Comparison of ENCODE assay signal across 22 mouse cellular contexts in genomic region chr5:52611315-52611895, GRCm38 (mm10). TPM values are rescaled to one million over a fixed set of nuclear protein-coding genes. Genes with fewer than 3 reads are reported as not detected.
DNase-seq lines count a peak whose midpoint lies in the region; ATAC-seq and TF ChIP-seq lines count a peak whose summit lies in the region.
"Had no signal": no experiment of that assay in that cellular context is flagged by ENCODE, and none has a peak within 500 bp of the region (broad histone marks: within the 10 kb centered on the region; RNA-seq: fewer than 3 reads in every experiment).

No protein-coding gene starts in this region.

- no peak for TF ChIP-seq CTCF in forebrain, postnatal 0 days (IDR thresholded peaks at IDR 0.05; ENCODE audit: low read depth)
- no peak for TF ChIP-seq CTCF in liver, adult 2 months (IDR thresholded peaks at IDR 0.05; ENCODE audit: low read depth, low read length)

- peak; percentile 57 for ATAC-seq in forebrain, postnatal 0 days
- ATAC-seq in forebrain, embryonic 16.5 days: no peak
- ATAC-seq in neural tube, embryonic 15.5 days (ENCODE audit: low FRiP score): no peak
- ATAC-seq: forebrain, embryonic 13.5 days; hindbrain, embryonic 16.5 days; intestine, embryonic 16.5 days; midbrain, embryonic 16.5 days had no signal

- H3K4me1 ChIP-seq in forebrain, postnatal 0 days (ENCODE audit: insufficient read depth): 0 out of 2 replicates have a peak, but pooled peaks cover 5% of the 10 kb centered on the region
- H3K4me1 ChIP-seq in forebrain, embryonic 16.5 days (replicated peaks; ENCODE audit: control insufficient read depth, insufficient read depth, low read length): peaks cover 4% of the 10 kb centered on the region
- H3K4me1 ChIP-seq in liver, adult 2 months (ENCODE audit: control insufficient read depth, insufficient read depth, low read length): peaks cover 11% of the 10 kb centered on the region
- peaks cover 15% of the 10 kb centered on the region for H3K4me1 ChIP-seq in neural tube, embryonic 15.5 days
- H3K4me1 ChIP-seq: forebrain, embryonic 13.5 days had no signal

- no peak overlapping the region for H3K9ac ChIP-seq in forebrain, postnatal 0 days
- no peak overlapping the region for H3K9ac ChIP-seq in forebrain, embryonic 16.5 days (replicated peaks; ENCODE audit: low read depth, low read length)
- H3K9ac ChIP-seq in liver, adult 2 months (ENCODE audit: low read depth, low read length): no peak overlapping the region
- no peak overlapping the region for H3K9ac ChIP-seq in neural tube, embryonic 15.5 days (replicated peaks)
- H3K9ac ChIP-seq: forebrain, embryonic 13.5 days; liver, embryonic 13.5 days; lung, embryonic 15.5 days had no signal

- no peaks in the 10 kb centered on the region for H3K36me3 ChIP-seq in forebrain, postnatal 0 days (ENCODE audit: insufficient read depth)
- no peaks in the 10 kb centered on the region for H3K36me3 ChIP-seq in forebrain, embryonic 16.5 days (ENCODE audit: control insufficient read depth, insufficient read depth)
- H3K36me3 ChIP-seq in liver, adult 2 months (ENCODE audit: control insufficient read depth, insufficient read depth, low read length): no peaks in the 10 kb centered on the region
- H3K36me3 ChIP-seq in neural tube, embryonic 15.5 days: no peaks in the 10 kb centered on the region
- H3K36me3 ChIP-seq: liver, embryonic 13.5 days; lung, embryonic 15.5 days had no signal

- 71% methylated on average over 10 of the region's 10 CpGs for WGBS in forebrain, postnatal 0 days
- WGBS in forebrain, embryonic 16.5 days: 75% methylated on average over 10 of the region's 10 CpGs
- WGBS in liver, adult 2 months: 25% methylated on average over 10 of the region's 10 CpGs
- 73% methylated on average over 10 of the region's 10 CpGs for WGBS in neural tube, embryonic 15.5 days

- no peak for DNase-seq in forebrain, postnatal 0 days
- peak; percentile 93 for DNase-seq in liver, adult 2 months (ENCODE audit: extremely low read depth, low read depth, low spot score)
- DNase-seq in liver: no peak
- peak; percentile 37 for DNase-seq in 3134 (ENCODE audit: extremely low read depth, insufficient read length, low spot score)
- DNase-seq in Muller cell, postnatal 12 days (ENCODE audit: inconsistent ontology term): peak; percentile 56
- no peak for DNase-seq in lung, adult 18-20 months
- DNase-seq: cerebellum, adult 11-12 months; heart, postnatal 36 days; kidney, adult 9 months; kidney, postnatal 14 days; liver, embryonic 13.5 days; lung, postnatal 36 days; thymus, postnatal 25 days had no signal

- no peaks in the 10 kb centered on the region for H3K9me3 ChIP-seq in forebrain, postnatal 0 days (ENCODE audit: low read length)
- H3K9me3 ChIP-seq in forebrain, embryonic 16.5 days (ENCODE audit: control insufficient read depth, low read length): peaks cover 2% of the 10 kb centered on the region; the same call in 1 of the 2 replicates
- 0 out of 2 replicates have a peak, but pooled peaks cover 2% of the 10 kb centered on the region for H3K9me3 ChIP-seq in neural tube, embryonic 15.5 days (replicated peaks)
- H3K9me3 ChIP-seq: lung, embryonic 15.5 days had no signal

- no peak overlapping the region for H3K4me2 ChIP-seq in forebrain, postnatal 0 days (ENCODE audit: low read depth)
- H3K4me2 ChIP-seq in forebrain, embryonic 16.5 days (ENCODE audit: low read length): no peak overlapping the region
- no peak overlapping the region for H3K4me2 ChIP-seq in neural tube, embryonic 15.5 days
- H3K4me2 ChIP-seq: forebrain, embryonic 13.5 days; liver, embryonic 13.5 days; lung, embryonic 15.5 days had no signal

- no peaks in the 10 kb centered on the region for H3K79me2 ChIP-seq in liver, adult 2 months (ENCODE audit: control insufficient read depth, insufficient read depth, low read length)

- H3K4me3 ChIP-seq in forebrain, postnatal 0 days (ENCODE audit: low read depth, low read length): no peak overlapping the region
- no peak overlapping the region for H3K4me3 ChIP-seq in forebrain, embryonic 16.5 days (replicated peaks; ENCODE audit: low read length)
- no peak overlapping the region for H3K4me3 ChIP-seq in liver, adult 2 months (ENCODE audit: insufficient read depth, low read depth, low read length)
- no peak overlapping the region for H3K4me3 ChIP-seq in neural tube, embryonic 15.5 days (replicated peaks)
- H3K4me3 ChIP-seq: forebrain, embryonic 13.5 days; liver, embryonic 13.5 days; lung, embryonic 15.5 days; megakaryocyte, embryonic 14.5 days had no signal

- no peak for TF ChIP-seq POLR2A in liver, adult 2 months (IDR thresholded peaks at IDR 0.05; ENCODE audit: extremely low read depth, insufficient read depth, low read length)

- no peak overlapping the region for H3K27ac ChIP-seq in forebrain, postnatal 0 days (ENCODE audit: low read depth, low read length)
- no peak overlapping the region for H3K27ac ChIP-seq in forebrain, embryonic 16.5 days (ENCODE audit: low read length)
- no peak overlapping the region for H3K27ac ChIP-seq in liver, adult 2 months (replicated peaks; ENCODE audit: insufficient read depth, low read depth, low read length)
- H3K27ac ChIP-seq in neural tube, embryonic 15.5 days (replicated peaks): no peak overlapping the region
- H3K27ac ChIP-seq: forebrain, embryonic 13.5 days; liver, embryonic 13.5 days; lung, embryonic 15.5 days had no signal

- no peaks in the 10 kb centered on the region for H3K27me3 ChIP-seq in forebrain, postnatal 0 days (ENCODE audit: insufficient read depth, low read length)
- no peaks in the 10 kb centered on the region for H3K27me3 ChIP-seq in forebrain, embryonic 16.5 days (replicated peaks; ENCODE audit: control insufficient read depth, insufficient read depth, low read length)
- no peaks in the 10 kb centered on the region for H3K27me3 ChIP-seq in liver, adult 2 months (ENCODE audit: control insufficient read depth, insufficient read depth, low read length)
- H3K27me3 ChIP-seq in neural tube, embryonic 15.5 days (replicated peaks): no peaks in the 10 kb centered on the region
- H3K27me3 ChIP-seq: forebrain, embryonic 13.5 days; liver, embryonic 13.5 days; lung, embryonic 15.5 days had no signal

RNA-seq across cellular contexts. Expression of gene Lgi2, which starts 45.1 kb away (rescaled TPM):
- 14.6 and 15.1 TPM in 2 replicates for total RNA-seq in forebrain, postnatal 0 days (2014; rRNA removed)
- polyA plus RNA-seq in forebrain, postnatal 0 days (2015; fragmentation: Nextera tagmentation; extraction: Ambion mirVana): 4.3 and 6.1 TPM in 2 replicates
- 2.0 and 2.7 TPM in 2 replicates for polyA plus RNA-seq in forebrain, embryonic 16.5 days (2015; fragmentation: Nextera tagmentation; extraction: Ambion mirVana)
- 0.18 and 0.20 TPM in 2 replicates for total RNA-seq in liver, adult 2 months (2014; rRNA removed)
- polyA plus RNA-seq in liver, adult 2 months (2012; rRNA removed): 0.04 and 0.06 TPM in 2 replicates
- 6.9 and 7.8 TPM in 2 replicates for polyA plus RNA-seq in neural tube, embryonic 15.5 days (2015; fragmentation: Nextera tagmentation; extraction: Ambion mirVana)
- total RNA-seq: neutrophil, adult 5-6 weeks had no signal

RNA-seq across cellular contexts. Expression of gene Sepsecs, which starts 58.1 kb away (rescaled TPM):
- total RNA-seq in forebrain, postnatal 0 days (2014; rRNA removed): 8.4 and 15.6 TPM in 2 replicates
- 3.2 and 4.2 TPM in 2 replicates for polyA plus RNA-seq in forebrain, postnatal 0 days (2015; fragmentation: Nextera tagmentation; extraction: Ambion mirVana)
- polyA plus RNA-seq in forebrain, embryonic 16.5 days (2015; fragmentation: Nextera tagmentation; extraction: Ambion mirVana): 8.5 and 9.0 TPM in 2 replicates
- 45.3 and 53.7 TPM in 2 replicates for total RNA-seq in liver, adult 2 months (2014; rRNA removed)
- 14.1 and 16.4 TPM in 2 replicates for polyA plus RNA-seq in liver, adult 2 months (2012; rRNA removed)
- polyA plus RNA-seq in neural tube, embryonic 15.5 days (2015; fragmentation: Nextera tagmentation; extraction: Ambion mirVana): 6.2 and 7.4 TPM in 2 replicates

Comparison
In these comparisons a context has a peak if more than half of its experiments do, and no peak if none do; other contexts are left out.
1. DNase-seq: peak in liver, adult 2 months (single experiment), 3134 (single experiment) and Muller cell, postnatal 12 days (single experiment); none in forebrain, postnatal 0 days (single experiment), liver (single experiment) and lung, adult 18-20 months (0 of 2).